In the genomic region with DNA sequence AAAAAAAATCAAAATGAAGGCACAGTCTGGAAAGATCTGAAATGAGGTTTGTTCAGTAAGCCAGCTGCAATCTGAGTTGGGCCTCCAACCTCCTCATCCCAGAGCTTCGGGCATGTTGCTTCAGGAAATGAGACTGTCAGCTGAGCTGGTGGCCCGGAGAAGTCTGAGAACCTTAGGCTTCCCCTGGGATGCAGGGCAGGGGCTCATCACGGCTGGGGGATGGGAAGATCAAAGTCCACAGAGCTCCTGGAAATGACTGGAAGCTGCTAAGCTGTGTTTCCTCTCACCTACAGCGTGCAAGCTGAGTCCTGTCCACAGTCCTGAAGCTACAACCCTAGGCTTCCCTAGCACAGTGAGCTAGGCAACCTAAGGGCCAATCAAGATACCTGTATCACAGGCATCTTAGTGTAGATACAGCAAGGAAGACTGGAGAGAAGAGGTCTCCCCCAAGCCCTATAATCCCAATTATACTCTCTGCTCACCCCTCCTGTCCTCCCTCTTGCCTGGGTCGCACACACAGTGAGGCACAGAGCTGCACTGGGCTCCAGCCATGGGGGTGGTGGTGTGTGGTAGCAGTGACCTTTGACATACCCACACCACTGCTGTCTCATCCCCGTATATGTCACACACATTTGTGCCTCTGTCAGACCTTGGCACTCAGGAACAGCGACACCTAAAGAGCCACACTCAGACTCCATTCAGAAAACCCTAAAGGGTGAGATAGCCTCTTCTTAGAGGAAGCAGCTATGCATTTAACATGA, we compare ENCODE assay signal across 16 mouse cellular contexts. TPM values are rescaled to one million over a fixed set of nuclear protein-coding genes. Genes with fewer than 3 reads are reported as not detected.
A peak's percentile ranks its signal among the peaks of the same experiment; 100 is the strongest.
DNase-seq lines count a peak whose midpoint lies in the region; ATAC-seq and TF ChIP-seq lines count a peak whose summit lies in the region.
"Had no signal": no experiment of that assay in that cellular context is flagged by ENCODE, and none has a peak within 500 bp of the region (broad histone marks: within the 10 kb centered on the region; RNA-seq: fewer than 3 reads in every experiment).

No protein-coding gene starts in this region.

- no peak overlapping the region for H3ac ChIP-seq in myocyte (ENCODE audit: control insufficient read depth, insufficient read length)

- H3K4me1 ChIP-seq in kidney, embryonic 15.5 days, result 0 out of 2 replicates have a peak, but pooled peaks cover 3% of the 10 kb centered on the region
- H3K4me1 ChIP-seq in CH12.LX (ENCODE audit: control insufficient read depth in 1 of 2, insufficient read depth in 2 of 2), result peaks cover 7 to 42% of the 10 kb centered on the region in 2 experiments; a peak in 3 of 4 replicates
- H3K4me1 ChIP-seq: forebrain, embryonic 10.5 days; neural tube, embryonic 12.5 days had no signal

- no peaks in the 10 kb centered on the region for H3K79me2 ChIP-seq in CH12.LX (replicated peaks; ENCODE audit: control insufficient read depth, extremely low read depth, insufficient read depth, poor library complexity, severe bottlenecking)
- H3K79me2 ChIP-seq in myocyte (ENCODE audit: control insufficient read depth, insufficient read depth), result no peaks in the 10 kb centered on the region

- TF ChIP-seq EP300 in CH12.LX (IDR thresholded peaks at IDR 0.05; ENCODE audit: low read length), result no peak

- H3K27ac ChIP-seq in kidney, embryonic 15.5 days, result no peak overlapping the region
- H3K27ac ChIP-seq in CH12.LX (ENCODE audit: insufficient read depth, low read depth), result peak overlapping the region; percentile 4; the same call in 1 of the 2 replicates
- H3K27ac ChIP-seq: forebrain, embryonic 10.5 days; neural tube, embryonic 12.5 days had no signal

- H3K27me3 ChIP-seq in kidney, embryonic 15.5 days, result no peaks in the 10 kb centered on the region
- no peaks in the 10 kb centered on the region for H3K27me3 ChIP-seq in CH12.LX (replicated peaks)
- no peaks in the 10 kb centered on the region for H3K27me3 ChIP-seq in myocyte (ENCODE audit: control insufficient read depth, insufficient read depth, insufficient read length)
- H3K27me3 ChIP-seq: neural tube, embryonic 12.5 days had no signal

- peaks cover 75% of the 10 kb centered on the region for H3K36me3 ChIP-seq in kidney, embryonic 15.5 days
- H3K36me3 ChIP-seq in CH12.LX (replicated peaks in 1 of 2; ENCODE audit: control insufficient read depth in 1 of 2, insufficient read depth in 1 of 2, low read length in 1 of 2) (peaks cover 29 to 83% of the 10 kb centered on the region in 2 experiments), myocyte (ENCODE audit: control insufficient read depth, insufficient read depth) (peaks cover 5% of the 10 kb centered on the region)

- dilution Hi-C loops in CH12.LX (cut with MboI; ENCODE audit: extremely low pct_ligation_motif_present, extremely low pct_unique_long_range_greater_than_20kb, low sequenced_read_pairs), result no loop called here

- WGBS in kidney, embryonic 15.5 days, result 48% methylated on average over 7 of the region's 7 CpGs

- H3K9me3 ChIP-seq in kidney, embryonic 15.5 days (replicated peaks), result no peaks in the 10 kb centered on the region
- H3K9me3 ChIP-seq in CH12.LX (replicated peaks; ENCODE audit: low read length), result no peaks in the 10 kb centered on the region
- H3K9me3 ChIP-seq: forebrain, embryonic 10.5 days; neural tube, embryonic 12.5 days had no signal

- in situ Hi-C loops in CH12.LX (cut with MboI; ENCODE audit: low pct_ligation_motif_present, low pct_unique_long_range_greater_than_20kb, low sequenced_read_pairs), result no loop called here

- no peak for TF ChIP-seq CTCF in CH12.LX (conservative IDR thresholded peaks at IDR 0.05 in 1 of 2, IDR thresholded peaks at IDR 0.05 in 1 of 2; ENCODE audit: low read depth in 2 of 2, low read length in 2 of 2)

- no peak for ATAC-seq in kidney, embryonic 15.5 days (replicated peaks; ENCODE audit: low FRiP score)
- ATAC-seq in CD4-positive, CD25-positive, alpha-beta regulatory T cell, adult 4 months, result no peak
- ATAC-seq: hindbrain, embryonic 16.5 days had no signal

- TF ChIP-seq RAD21 in CH12.LX (IDR thresholded peaks at IDR 0.05; ENCODE audit: low read depth, low read length), result no peak

- no peak for TF ChIP-seq POLR2A in CH12.LX (IDR thresholded peaks at IDR 0.05; ENCODE audit: low read depth, low read length)
- TF ChIP-seq POLR2A in myocyte (IDR thresholded peaks at IDR 0.05; ENCODE audit: insufficient read length, low read depth), result no peak

- H3K4me3 ChIP-seq in kidney, embryonic 15.5 days (replicated peaks), result no peak overlapping the region
- no peak overlapping the region for H3K4me3 ChIP-seq in CH12.LX (replicated peaks in 1 of 3; ENCODE audit: low read depth in 2 of 3, low read length in 2 of 3, poor library complexity in 1 of 3)
- no peak overlapping the region for H3K4me3 ChIP-seq in myocyte
- H3K4me3 ChIP-seq: forebrain, embryonic 10.5 days; neural tube, embryonic 12.5 days had no signal

- no peak overlapping the region for H3K9ac ChIP-seq in kidney, embryonic 15.5 days
- H3K9ac ChIP-seq in CH12.LX (ENCODE audit: insufficient read depth, low read depth), result no peak overlapping the region
- H3K9ac ChIP-seq: neural tube, embryonic 12.5 days had no signal

- H3K4me2 ChIP-seq in kidney, embryonic 15.5 days, result no peak overlapping the region
- no peak overlapping the region for H3K4me2 ChIP-seq in CH12.LX (ENCODE audit: insufficient read depth, low read depth, poor library complexity, severe bottlenecking)
- peak overlapping the region; percentile 54 for H3K4me2 ChIP-seq in myocyte (ENCODE audit: low read depth)
- H3K4me2 ChIP-seq: neural tube, embryonic 12.5 days had no signal

- peak; percentile 87 for DNase-seq in heart, adult 11 months
- no peak for DNase-seq in heart, adult 9 months (ENCODE audit: low spot score in 2 of 2)
- DNase-seq in kidney, postnatal 10 days, result peak; percentile 28
- DNase-seq in CH12.LX (ENCODE audit: extremely low read depth), result no peak
- DNase-seq in urinary bladder, postnatal 14 days (ENCODE audit: low spot score), result no peak
- DNase-seq: B cell, adult 2 months; cerebellum, adult 9-11 months; right cerebral cortex, postnatal 4 days; thymus, adult 18-20 months had no signal

TF ChIP-seq in CH12.LX, 34 proteins besides CTCF, POLR2A, EP300 and RAD21:
- TF ChIP-seq UBTF (IDR thresholded peaks at IDR 0.05; ENCODE audit: low read depth, low read length) (no peak), KAT2A (IDR thresholded peaks at IDR 0.05; ENCODE audit: insufficient replicate concordance, low read length) (no peak), GABPA (IDR thresholded peaks at IDR 0.05; ENCODE audit: insufficient replicate concordance, low read depth, low read length) (no peak), MYC (IDR thresholded peaks at IDR 0.05; ENCODE audit: low read depth, low read length) (no peak), E2F4 (IDR thresholded peaks at IDR 0.05; ENCODE audit: insufficient replicate concordance, low read depth, low read length) (no peak), MXI1 (IDR thresholded peaks at IDR 0.05; ENCODE audit: low read depth, low read length) (no peak), ETS1 (conservative IDR thresholded peaks at IDR 0.05; ENCODE audit: low read depth, low read length) (no peak), ZC3H11A (IDR thresholded peaks at IDR 0.05; ENCODE audit: low read depth, low read length) (no peak), POLR2AphosphoS2 (IDR thresholded peaks at IDR 0.05; ENCODE audit: low read depth, low read length) (no peak), ZMIZ1 (IDR thresholded peaks at IDR 0.05; ENCODE audit: low read depth, low read length) (no peak)

TF ChIP-seq in myocyte, 11 proteins besides CTCF, POLR2A, EP300 and RAD21:
- no peak for TF ChIP-seq MAX (IDR thresholded peaks at IDR 0.05; ENCODE audit: low read depth)
- peak in 1 of 3 experiments; percentile 36 for TF ChIP-seq MYOD1 (IDR thresholded peaks at IDR 0.05; ENCODE audit: control insufficient read depth in 1 of 3, insufficient read length in 2 of 3, low read depth in 2 of 3)
- TF ChIP-seq MYOG (IDR thresholded peaks at IDR 0.05; ENCODE audit: control insufficient read depth in 1 of 3, insufficient read depth in 1 of 3, insufficient read length in 2 of 3, low read depth in 2 of 3), result peak in 1 of 3 experiments; percentile 10
- no peak for TF ChIP-seq POLR2AphosphoS2 (IDR thresholded peaks at IDR 0.05; ENCODE audit: insufficient read length, low read depth)
- no peak for TF ChIP-seq REST (IDR thresholded peaks at IDR 0.05; ENCODE audit: insufficient read depth, insufficient read length)

RNA-seq across cellular contexts. Expression of a gene that starts 56.7 kb away (rescaled TPM):
- 2.4 and 3.2 TPM in 2 replicates for polyA plus RNA-seq in kidney, embryonic 15.5 days (2015; fragmentation: Nextera tagmentation; extraction: Ambion mirVana)
- total RNA-seq in CH12.LX (2012; rRNA removed), result not detected in 2 replicates
- not detected in 2 replicates for total RNA-seq in CH12.LX (2014; rRNA removed)
- not detected in 2 replicates for polyA plus RNA-seq in CH12.LX (2012; ENCODE audit: insufficient read length, low read depth)
- 0.13 TPM for polyA plus RNA-seq in myocyte (2012; fragmentation: generic; extraction: Trizol)
- 1 to 10 TPM in 1 of 2 experiments, under 1 TPM in 1; 0.54 to 1.2 TPM for polyA plus RNA-seq in CD4-positive, CD25-positive, alpha-beta regulatory T cell, adult 4 months (2017; shearing (Covaris generic))
- total RNA-seq: megakaryocyte-erythroid progenitor cell, adult 5-6 weeks had no signal

Comparison
In these comparisons a context has a peak if more than half of its experiments do, and no peak if none do; other contexts are left out.
1. DNase-seq: peak in heart, adult 11 months (single experiment) and kidney, postnatal 10 days (single experiment); none in heart, adult 9 months (0 of 2), CH12.LX (single experiment) and urinary bladder, postnatal 14 days (single experiment).